Mouse (Mus musculus): ENCODE measurements around the gene Cdkl4. TPM values are rescaled to one million over a fixed set of nuclear protein-coding genes. Genes with fewer than 3 reads are reported as not detected.
A peak's percentile ranks its signal among the peaks of the same experiment; 100 is the strongest.

Gene Cdkl4
- polyA plus RNA-seq, 1 experiment from 2014 or later = 2.0 TPM

DNA sequence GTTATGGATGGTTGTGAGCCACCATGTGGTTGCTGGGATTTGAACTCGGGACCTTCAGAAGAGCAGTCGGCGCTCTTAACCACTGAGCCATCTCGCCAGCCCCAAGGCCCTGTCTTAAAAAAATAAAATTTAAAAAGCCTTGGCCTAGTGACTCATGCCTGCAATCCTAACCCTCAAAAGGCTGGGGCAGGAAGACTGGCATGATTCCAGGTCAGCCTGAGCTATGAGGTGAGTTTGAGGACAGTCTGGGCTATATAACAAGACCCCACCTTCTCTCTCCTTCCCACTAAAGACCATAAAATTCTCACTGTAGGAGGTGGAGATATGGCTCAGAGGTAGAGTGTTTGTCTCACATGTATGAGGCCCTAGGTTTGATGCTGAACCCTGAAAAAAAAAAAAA, 85.3 kb downstream of the Cdkl4 start:
- Histone ChIP-seq H3K9me3 (no peaks in the 10 kb centered on the region), H3K4me2 (replicated peaks) (no peak overlapping the region), H3K4me3 (no peak overlapping the region), H3K27ac (replicated peaks) (no peak overlapping the region), H3K4me1 (no peaks in the 10 kb centered on the region), H3K9ac (replicated peaks) (no peak overlapping the region), H3K36me3 (no peaks in the 10 kb centered on the region), H3K27me3 (no peaks in the 10 kb centered on the region)
- 94% methylated on average over 4 of the region's 4 CpGs for WGBS
- ATAC-seq (ENCODE audit: low FRiP score, low read depth) = no peak

DNA sequence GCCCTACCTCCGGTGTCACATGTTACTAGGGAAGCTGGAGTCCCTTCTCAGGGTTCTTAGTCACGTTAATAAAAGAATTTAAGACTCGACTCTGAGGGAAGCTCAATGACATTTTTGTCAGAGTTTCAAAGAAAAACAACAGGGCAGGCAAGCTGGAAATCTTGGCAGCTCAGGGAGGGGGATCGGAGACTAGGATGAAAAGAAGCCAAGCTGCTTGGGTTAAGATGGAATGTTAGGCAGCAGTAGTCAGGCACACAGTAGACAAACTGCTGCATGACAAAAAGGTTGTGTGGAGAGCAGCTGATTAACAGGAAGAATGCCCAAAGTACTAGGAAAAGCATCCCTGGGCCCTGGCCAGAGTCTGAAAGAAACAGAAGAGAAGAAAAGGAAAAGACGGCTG, 87.4 kb downstream of the Cdkl4 start:
- no peaks in the 10 kb centered on the region for H3K9me3 ChIP-seq
- no peak overlapping the region for H3K4me2 ChIP-seq (replicated peaks)
- no peaks in the 10 kb centered on the region for H3K27me3 ChIP-seq
- no peak for ATAC-seq (ENCODE audit: low FRiP score, low read depth)
- no peak overlapping the region for H3K9ac ChIP-seq (replicated peaks)
- H3K4me1 ChIP-seq = no peaks in the 10 kb centered on the region
- WGBS = 71% methylated on average over 5 of the region's 5 CpGs
- H3K36me3 ChIP-seq = no peaks in the 10 kb centered on the region
- H3K4me3 ChIP-seq = no peak overlapping the region
- no peak overlapping the region for H3K27ac ChIP-seq (replicated peaks)

DNA sequence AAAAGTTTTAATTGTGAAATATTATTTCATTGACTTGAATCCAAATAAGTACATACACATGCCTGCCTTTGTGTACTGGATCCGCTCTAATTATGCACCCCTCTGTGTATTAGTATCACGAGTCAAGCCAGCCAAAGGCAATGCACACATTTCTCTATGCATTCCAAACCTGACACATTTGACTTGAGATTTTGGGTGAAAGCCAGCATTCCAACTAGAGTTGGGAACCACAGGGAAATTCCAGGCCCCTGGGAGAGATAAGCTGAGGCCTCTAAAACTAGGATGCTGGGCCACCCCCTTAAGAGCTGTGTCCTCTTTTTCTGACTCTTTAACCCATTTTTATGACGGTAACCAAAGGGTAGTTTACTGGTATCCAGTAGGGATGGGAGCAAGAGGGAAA, 88.7 kb downstream of the Cdkl4 start:
- H3K4me1 ChIP-seq = no peaks in the 10 kb centered on the region
- no peak overlapping the region for H3K9ac ChIP-seq (replicated peaks)
- H3K9me3 ChIP-seq = no peaks in the 10 kb centered on the region
- no peak overlapping the region for H3K27ac ChIP-seq (replicated peaks)
- no peak for ATAC-seq (ENCODE audit: low FRiP score, low read depth)
- H3K27me3 ChIP-seq = no peaks in the 10 kb centered on the region
- no peak overlapping the region for H3K4me2 ChIP-seq (replicated peaks)
- WGBS = 85% methylated on average over 3 of the region's 3 CpGs
- no peak overlapping the region for H3K4me3 ChIP-seq
- H3K36me3 ChIP-seq = no peaks in the 10 kb centered on the region

DNA sequence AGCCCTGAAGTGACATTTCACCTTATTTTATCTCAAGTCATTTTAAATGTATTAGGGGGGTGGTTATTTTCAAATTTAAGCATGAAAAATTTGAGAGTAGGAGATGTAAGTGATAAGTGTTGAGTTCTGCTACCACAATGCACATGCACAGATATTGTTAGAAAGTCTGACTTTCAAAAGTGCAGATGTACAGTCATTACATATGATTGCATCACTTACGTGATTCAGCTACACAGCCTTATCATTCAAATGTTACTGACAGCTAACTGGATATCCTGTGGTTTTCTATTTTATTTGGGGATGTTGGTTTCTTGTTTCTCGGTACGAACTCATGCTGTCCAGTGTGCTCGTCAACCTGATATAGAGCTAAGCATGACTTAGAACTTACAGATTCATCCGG, 92.5 kb downstream of the Cdkl4 start:
- WGBS = 91% methylated on average over 5 of the region's 5 CpGs
- Histone ChIP-seq H3K27ac (replicated peaks) (no peak overlapping the region), H3K27me3 (no peaks in the 10 kb centered on the region), H3K4me2 (replicated peaks) (no peak overlapping the region), H3K9me3 (no peaks in the 10 kb centered on the region), H3K36me3 (no peaks in the 10 kb centered on the region), H3K9ac (replicated peaks) (no peak overlapping the region), H3K4me3 (no peak overlapping the region), H3K4me1 (peaks cover 12% of the 10 kb centered on the region)
- no peak for ATAC-seq (ENCODE audit: low FRiP score, low read depth)

DNA sequence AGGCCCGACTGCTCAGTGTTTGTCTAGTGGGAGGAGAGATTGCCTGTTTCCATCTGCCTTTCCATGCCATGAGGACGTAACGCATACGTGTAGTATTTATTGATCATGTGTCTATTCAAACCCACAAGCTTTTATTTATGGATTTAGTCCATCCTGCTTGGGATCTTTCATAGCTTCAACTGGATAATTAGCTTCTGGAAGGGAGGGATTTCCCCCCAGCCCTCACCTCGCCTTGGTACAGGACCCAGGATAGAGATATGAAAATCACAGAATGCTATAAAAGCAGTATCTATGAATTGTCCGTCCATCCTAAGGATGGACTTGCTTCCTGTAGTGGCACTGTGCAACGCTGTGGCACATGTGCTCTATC, 96.8 kb downstream of the Cdkl4 start:
- peak overlapping the region; percentile 67 for H3K4me2 ChIP-seq (replicated peaks)
- H3K27me3 ChIP-seq = no peaks in the 10 kb centered on the region
- H3K27ac ChIP-seq (replicated peaks) = peak overlapping the region; percentile 97
- no peak for ATAC-seq (ENCODE audit: low FRiP score, low read depth)
- H3K9me3 ChIP-seq = no peaks in the 10 kb centered on the region
- H3K9ac ChIP-seq (replicated peaks) = no peak overlapping the region; the same call in 1 of the 2 replicates
- H3K36me3 ChIP-seq = 0 out of 2 replicates have a peak, but pooled peaks cover 5% of the 10 kb centered on the region
- WGBS = 35% methylated on average over 7 of the region's 7 CpGs
- H3K4me3 ChIP-seq = peak overlapping the region; percentile 88
- H3K4me1 ChIP-seq = peaks cover 25% of the 10 kb centered on the region

DNA sequence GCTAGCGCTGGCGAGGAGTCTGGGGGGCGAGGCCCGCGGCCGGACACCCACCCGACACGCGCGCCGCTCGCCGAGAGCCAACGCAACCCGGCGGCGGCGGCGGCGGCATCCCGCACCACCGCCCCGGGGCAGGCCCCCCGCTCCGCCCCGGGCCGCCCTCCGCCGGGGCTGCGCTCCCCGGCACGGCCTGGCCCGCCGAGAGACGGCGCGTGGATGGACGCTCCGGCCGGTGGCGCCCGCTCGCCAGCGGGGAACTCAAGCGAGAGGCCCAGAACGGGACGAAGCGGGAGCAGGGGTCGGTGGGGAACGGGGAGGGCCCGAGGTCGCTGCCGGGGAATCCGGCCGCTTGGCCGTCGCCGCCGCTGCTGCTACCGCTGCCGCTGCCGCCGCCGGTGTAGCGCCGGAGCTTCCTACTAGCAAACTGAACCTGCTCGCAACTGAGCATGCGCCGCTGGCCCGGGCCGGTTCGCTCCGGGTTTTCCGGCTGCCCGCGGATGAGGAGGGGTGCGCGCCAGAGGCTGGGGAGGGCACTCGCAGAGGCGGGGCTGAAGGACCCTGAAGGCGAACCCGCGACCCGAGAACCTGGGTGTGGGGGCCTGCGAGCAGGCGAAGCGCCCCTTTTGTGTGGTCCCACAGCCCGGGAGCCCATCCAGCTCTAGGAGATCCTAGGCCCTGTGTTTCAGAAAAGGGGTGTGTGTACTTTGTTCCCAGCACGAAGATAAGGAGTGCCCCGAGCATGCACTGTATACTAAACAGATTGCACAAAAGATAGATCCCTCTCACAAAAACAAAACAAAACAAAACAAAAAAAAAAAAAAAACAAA, 97.4 kb downstream of the Cdkl4 start, which contains the start of gene Sos1:
Gene Sos1, minus strand, starts transcription at position 423 of the 824 bp plus-strand sequence.
- WGBS = under 1% methylated on average over 57 of the region's 90 CpGs
- H3K27me3 ChIP-seq = no peaks in the 10 kb centered on the region
- H3K4me1 ChIP-seq = peaks cover 25% of the 10 kb centered on the region
- ATAC-seq (ENCODE audit: low FRiP score, low read depth) = peak; percentile 82
- no peaks in the 10 kb centered on the region for H3K9me3 ChIP-seq
- 0 out of 2 replicates have a peak, but pooled peaks cover 5% of the 10 kb centered on the region for H3K36me3 ChIP-seq
- H3K4me3 ChIP-seq = peak within 1 kb of the TSS; percentile 88
- H3K9ac ChIP-seq (replicated peaks) = peak within 1 kb of the TSS; percentile 98
- peak within 1 kb of the TSS; percentile 97 for H3K27ac ChIP-seq (replicated peaks)
- peak within 1 kb of the TSS; percentile 67 for H3K4me2 ChIP-seq (replicated peaks)

DNA sequence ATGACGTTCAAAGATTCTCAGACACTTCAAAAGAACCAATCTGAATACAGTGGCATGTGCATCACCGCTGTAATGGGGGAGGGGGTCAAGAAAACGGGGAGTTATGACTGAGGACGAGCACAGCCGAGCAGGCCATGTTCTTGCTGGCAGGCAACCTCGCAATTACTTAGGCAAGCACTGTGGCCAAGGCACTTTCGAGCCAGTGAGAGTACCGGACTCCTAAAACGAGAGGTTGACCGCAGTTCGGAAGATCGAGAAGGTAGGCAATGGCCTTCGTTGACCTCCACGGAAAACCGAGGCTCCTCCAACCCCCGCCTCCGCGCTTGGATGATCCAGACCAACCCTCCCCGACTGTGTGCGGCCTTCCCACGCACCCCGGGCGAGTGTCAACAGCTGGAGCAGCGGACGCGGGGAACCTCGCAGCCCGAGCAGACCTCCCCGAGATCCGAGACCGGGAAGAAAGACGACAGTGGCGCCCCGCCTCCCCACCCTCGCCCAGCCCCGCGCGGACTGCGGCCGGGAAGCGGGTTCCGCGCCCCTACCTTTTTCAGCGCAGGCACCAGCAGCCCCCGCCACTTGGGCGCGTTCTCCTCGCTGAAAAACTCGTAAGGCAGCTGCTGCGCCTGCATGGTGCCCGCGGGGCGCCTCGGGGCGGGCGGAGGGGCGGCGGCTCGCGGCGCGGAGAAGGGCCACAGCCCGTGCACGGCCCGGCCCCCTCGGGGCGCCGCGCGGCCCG, 98.2 kb downstream of the Cdkl4 start:
- Histone ChIP-seq H3K36me3 (0 out of 2 replicates have a peak, but pooled peaks cover 5% of the 10 kb centered on the region), H3K27me3 (no peaks in the 10 kb centered on the region), H3K27ac (replicated peaks) (peak overlapping the region; percentile 97), H3K9me3 (no peaks in the 10 kb centered on the region), H3K4me1 (peaks cover 25% of the 10 kb centered on the region), H3K9ac (replicated peaks) (peak overlapping the region; percentile 98), H3K4me2 (replicated peaks) (peak overlapping the region; percentile 67), H3K4me3 (peak overlapping the region; percentile 88)
- under 1% methylated on average over 68 of the region's 71 CpGs for WGBS
- ATAC-seq (ENCODE audit: low FRiP score, low read depth) = peak; percentile 48

DNA sequence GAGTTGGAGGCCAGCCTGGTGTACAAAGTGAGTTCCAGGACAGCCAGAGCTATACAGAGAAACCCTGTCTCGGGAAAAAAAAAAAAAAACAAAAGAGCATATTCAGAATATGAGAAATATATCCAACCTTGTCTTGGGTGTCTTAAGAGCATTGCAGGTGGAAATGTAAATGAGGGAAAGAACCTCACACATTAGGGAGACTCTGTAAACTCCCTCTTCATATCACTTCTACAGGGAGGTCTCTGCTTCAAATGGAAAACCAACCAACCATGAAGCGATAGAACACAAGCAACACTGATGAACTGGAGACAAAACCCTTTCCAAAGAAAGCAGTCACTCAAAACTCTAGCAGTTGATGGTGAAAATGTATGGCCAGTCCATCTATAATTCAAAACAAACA, 99.9 kb downstream of the Cdkl4 start:
- no peaks in the 10 kb centered on the region for H3K27me3 ChIP-seq
- no peak overlapping the region for H3K9ac ChIP-seq (replicated peaks)
- WGBS = 90% methylated on average over 2 of the region's 2 CpGs
- H3K4me3 ChIP-seq = no peak overlapping the region
- H3K9me3 ChIP-seq = no peaks in the 10 kb centered on the region
- no peak for ATAC-seq (ENCODE audit: low FRiP score, low read depth)
- no peak overlapping the region for H3K4me2 ChIP-seq (replicated peaks)
- peaks cover 24% of the 10 kb centered on the region for H3K4me1 ChIP-seq
- H3K36me3 ChIP-seq = 0 out of 2 replicates have a peak, but pooled peaks cover 5% of the 10 kb centered on the region
- no peak overlapping the region for H3K27ac ChIP-seq (replicated peaks)

DNA sequence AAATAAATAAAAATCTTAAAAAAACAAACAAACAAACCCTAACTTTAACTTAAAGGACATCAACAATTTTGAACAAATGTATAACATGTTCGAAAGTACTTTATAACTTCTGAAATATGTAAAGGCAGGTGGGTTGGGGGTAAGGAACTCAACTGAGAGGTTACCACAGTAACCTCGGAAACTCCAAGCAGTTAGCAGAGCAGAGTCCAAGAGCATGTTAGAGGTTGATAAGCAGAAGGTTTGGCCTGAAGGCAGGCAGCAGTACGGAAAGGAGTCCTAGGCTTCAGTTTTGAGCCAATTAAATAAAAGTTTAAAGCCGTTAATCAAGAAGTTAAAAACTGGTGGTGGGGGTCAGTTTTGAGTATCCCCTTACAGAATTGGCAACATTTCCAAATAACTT, 101.1 kb downstream of the Cdkl4 start:
- Histone ChIP-seq H3K4me2 (replicated peaks) (no peak overlapping the region), H3K9ac (replicated peaks) (no peak overlapping the region), H3K4me3 (no peak overlapping the region), H3K36me3 (0 out of 2 replicates have a peak, but pooled peaks cover 5% of the 10 kb centered on the region), H3K27me3 (no peaks in the 10 kb centered on the region), H3K27ac (replicated peaks) (no peak overlapping the region), H3K4me1 (peaks cover 30% of the 10 kb centered on the region), H3K9me3 (no peaks in the 10 kb centered on the region)
- ATAC-seq (ENCODE audit: low FRiP score, low read depth) = no peak
- 96% methylated on average over 4 of the region's 4 CpGs for WGBS

Other genes with a start within 250 kb of the Cdkl4 start
- 1.6 and 1.8 TPM in 2 replicates for gene Gm10190, start 204.3 kb downstream of the Cdkl4 start, polyA plus RNA-seq (2016; fragmentation: Nextera tagmentation; extraction: Ambion mirVana)
- 7.3 and 8.0 TPM in 2 replicates for gene Sos1, start 97.4 kb downstream of the Cdkl4 start, polyA plus RNA-seq (2016; fragmentation: Nextera tagmentation; extraction: Ambion mirVana)
- 31.3 and 34.4 TPM in 2 replicates for gene Map4k3, start 150.7 kb upstream of the Cdkl4 start, polyA plus RNA-seq (2016; fragmentation: Nextera tagmentation; extraction: Ambion mirVana)